Mouse (Mus musculus): ENCODE results near the gene Ywhab.

Gene Ywhab

DNA sequence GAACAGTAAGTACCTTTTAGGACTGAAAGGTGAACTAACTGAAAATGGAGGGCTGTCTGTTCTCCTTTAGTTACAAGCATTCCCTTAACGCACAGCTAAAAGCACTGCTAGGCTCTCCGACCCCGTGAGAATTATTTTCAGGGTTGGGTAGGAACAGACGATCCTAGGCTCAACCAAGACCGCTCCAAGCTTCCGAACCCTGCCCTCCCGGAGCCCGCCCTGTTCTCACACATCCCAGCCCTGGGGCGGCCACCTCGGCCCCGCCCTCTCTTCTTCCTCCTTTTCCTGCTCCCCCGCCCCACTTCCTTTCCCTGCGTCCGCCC is at the start of gene Ywhab:
Gene Ywhab, plus strand, starts transcription at position 307 of the 323 bp plus-strand sequence.
- DNase-seq: no peak

GRCm38 (mm10) chr2:163946221-163946620 is 48.5 kb upstream of the Ywhab start:
- no peak for DNase-seq

DNA sequence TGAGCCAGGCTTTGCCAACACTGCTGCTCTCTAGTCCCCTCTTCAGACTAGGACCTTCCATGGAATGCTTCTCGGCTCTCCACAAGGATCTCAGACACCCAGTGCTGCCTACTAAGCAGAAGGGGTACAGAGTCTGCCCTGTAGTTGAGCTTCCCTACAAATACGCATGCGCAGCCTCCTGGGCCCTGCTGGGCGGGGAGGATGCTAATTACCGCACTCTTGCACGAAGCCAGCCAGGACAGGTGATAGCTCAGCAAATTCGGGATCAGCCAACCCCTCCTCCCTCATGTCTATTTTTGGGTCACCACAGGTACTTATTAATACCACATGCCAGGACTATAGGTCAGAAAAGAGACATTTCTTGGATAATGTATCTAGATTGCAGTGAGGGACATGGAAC is 46.8 kb upstream of the Ywhab start:
- DNase-seq: peak; percentile 83

DNA sequence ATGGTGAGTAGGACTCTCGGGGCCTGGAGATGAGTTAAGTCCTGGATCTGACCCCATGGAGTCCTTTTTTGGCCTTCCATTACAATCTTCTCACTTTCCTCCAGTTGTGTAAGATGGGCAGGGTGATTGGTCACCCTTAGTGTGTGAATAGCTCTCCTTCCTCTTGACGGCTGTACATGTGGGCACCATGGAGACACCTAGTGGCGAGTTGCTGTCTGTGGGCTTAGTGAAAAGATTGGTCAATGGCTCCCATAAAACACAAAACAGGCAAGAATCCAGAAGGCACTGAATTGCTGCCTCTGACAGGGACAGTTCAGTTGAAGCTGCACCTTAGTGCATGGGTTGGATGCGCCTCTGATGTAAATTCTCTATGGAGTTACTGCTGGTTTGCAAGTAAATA is 43.0 kb upstream of the Ywhab start:
- peak; percentile 91 for DNase-seq

DNA sequence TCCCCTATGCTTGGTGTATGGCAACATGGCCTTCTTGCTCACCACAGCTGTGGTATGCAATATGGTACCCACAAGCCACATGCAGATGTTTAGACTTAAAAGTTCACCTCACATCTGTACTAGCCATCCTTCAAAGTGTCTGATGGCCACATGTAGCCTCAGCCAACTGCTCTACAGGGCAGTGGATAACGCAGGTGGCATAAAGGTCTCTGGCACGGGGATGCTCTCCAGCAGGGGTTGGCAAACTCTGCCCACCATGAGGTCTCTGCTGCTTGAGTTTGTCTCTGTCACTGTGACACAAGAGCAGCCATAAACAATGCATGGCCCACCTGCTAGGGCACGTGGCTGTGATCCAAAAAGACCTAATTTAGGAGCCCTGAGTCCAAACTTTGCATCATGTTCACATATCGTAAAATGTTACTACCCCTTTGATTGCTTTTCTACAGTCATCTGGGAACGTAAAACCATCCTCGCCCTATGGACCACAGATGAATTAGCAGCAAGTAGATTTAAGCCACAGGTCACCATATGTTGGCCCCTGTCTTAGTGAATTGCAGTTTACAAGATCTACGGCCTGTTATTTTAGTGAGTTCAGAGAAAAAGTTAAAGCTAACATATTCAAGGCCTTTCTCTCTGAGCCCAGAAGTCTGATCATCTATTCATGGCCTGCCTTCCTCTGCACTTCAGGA is 41.0 kb upstream of the Ywhab start:
- DNase-seq: no peak

DNA sequence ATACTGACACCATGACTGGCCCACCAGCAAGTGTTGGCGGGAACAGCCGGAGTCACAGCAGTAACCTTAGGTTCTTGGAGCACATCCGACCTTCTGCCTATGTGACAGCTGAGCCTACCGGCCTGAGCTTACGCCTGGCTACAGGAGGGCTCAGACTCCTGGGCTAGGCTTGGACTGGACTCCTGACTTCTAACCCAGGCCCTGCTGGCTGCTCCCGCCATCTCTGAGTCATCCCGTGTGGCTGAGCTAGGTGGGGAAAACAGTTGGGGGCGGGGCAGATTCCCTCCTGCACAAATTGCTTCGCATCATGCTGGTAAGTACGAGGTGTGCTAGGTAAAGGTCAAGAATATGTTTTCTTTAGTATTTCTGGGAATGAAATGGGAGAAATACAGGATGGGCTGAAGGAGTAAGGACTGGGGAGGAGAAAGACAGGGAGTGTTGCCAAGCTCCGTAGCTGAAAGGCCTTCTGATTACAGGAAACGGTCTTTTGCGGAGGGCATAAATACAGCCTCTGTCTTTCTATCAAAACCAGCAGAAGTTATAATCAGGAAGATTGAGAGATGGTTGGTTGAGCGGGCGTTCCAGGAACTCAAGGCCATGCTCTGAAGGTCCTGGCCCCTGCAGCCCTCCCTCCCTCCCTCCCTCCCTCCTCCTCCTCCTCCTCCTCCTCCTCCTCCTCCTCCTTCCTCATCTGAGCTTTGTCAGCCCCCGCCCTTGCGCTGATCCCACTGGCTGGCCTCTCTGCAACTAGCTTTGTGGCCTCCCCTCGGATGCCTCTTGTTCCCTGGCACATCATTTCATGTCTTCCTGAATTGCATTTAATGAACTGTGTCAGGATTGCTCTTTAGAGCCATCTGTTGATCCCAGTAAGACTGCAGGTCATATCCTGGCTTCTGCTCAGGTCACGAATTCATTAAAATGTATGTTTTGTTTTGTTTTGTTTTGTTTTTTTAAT is 29.9 kb upstream of the Ywhab start:
- peak; percentile 96 for DNase-seq

DNA sequence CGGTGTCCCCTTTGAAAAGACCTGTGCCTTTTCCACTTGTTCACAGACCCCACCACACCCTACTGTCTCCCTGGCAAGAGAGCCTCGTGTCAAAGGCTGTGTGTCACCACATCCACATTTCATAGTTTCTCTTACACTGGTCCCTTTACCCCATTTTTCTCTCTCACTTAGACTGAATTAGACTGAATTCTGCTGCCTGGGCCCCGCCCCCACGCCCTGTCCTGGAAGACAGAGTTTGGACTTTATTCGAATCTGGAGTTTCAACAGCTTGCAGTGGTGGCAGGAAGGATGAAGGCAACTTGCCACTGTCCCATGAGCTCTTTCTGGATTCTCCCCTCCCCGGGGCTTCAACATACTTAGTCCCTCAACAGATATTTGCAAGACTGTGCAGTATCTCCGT is 29.1 kb upstream of the Ywhab start:
- DNase-seq: no peak

DNA sequence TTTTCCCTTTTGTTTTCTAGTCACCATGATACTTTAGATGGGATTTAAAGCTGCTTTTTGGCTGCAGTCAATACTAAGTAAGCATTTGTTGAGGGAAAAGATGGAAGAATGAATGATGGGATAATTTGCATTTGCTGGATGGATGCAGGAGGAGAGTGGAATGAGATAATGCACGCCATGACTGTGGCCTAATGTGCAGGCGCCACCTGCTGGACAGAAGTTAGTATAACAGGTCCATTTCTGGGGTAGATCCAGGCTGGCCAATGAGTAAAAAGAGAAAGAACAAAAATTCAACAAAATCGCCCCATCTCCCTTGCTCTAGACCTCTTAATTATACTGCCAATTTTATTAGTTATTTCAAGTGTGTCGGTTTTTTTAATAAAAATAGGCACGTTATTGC is 26.2 kb upstream of the Ywhab start:
- peak; percentile 88 for DNase-seq

GRCm38 (mm10) chr2:163970326-163970725 is 24.4 kb upstream of the Ywhab start:
- no peak for DNase-seq

- no peak for DNase-seq
These were observed 20.7 kb upstream of the Ywhab start for GRCm38 (mm10) chr2:163974056-163974455.

- DNase-seq: no peak
These were observed 18.3 kb upstream of the Ywhab start for GRCm38 (mm10) chr2:163976448-163976847.

DNA sequence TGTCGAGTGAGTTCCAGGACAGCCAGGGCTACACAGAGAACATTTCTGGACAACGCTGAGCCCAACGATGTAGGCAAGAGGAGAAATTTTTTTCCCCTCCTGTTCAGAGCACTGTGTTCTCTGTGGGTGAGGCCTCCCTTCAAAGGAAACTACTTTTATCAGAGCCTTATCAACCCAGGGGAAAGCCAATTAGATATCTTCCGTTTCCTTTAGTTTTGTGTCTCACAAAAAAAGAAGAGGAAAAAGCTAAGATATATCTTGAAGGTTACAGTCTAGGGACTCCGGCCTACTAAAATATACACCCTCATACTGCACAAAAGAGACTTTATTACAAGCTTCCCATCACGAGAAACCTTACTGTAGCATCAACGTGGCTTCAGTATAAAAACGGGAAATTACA is 7.5 kb upstream of the Ywhab start:
- no peak for DNase-seq

DNA sequence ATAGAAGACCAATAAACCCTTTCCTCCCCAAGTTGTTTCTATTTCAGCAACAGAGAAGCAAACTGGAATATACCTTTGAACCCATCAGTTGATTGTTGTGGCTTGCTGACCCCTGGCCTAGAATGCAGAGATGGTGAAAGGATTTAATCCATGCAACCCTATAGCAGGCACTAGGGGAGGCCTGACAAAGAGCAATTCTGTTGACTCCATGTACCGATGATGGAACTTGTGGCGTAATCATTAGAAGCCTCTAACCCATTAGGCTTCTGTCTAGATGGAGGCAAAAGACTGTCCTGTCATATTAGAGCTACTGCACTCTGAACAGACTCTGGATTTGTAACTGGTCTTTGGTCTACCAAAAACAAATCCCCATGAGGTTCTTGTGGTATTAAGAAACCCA is 1.9 kb upstream of the Ywhab start:
- no peak for DNase-seq

GRCm38 (mm10) chr2:163994977-163995862 is 460 bp downstream of the Ywhab start:
- DNase-seq: peak; percentile 94

DNA sequence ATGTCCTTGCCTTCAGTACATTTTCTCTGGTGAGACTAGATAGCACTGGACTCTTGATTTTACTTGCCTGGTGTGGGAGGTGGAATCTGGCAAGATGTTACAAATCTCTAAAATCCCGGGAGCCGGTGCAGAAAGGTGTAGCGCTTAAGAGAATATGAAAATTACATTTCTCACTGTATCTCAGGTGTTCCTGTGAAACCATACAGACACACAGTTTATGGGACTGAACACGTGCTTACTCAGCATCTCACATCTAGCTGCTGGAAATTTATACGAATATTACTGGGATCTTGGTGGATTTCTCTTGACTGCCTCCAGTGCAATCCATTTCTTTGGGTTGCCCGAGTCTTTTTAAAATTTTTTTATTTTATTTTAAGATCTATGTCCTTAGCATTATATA is 1.5 kb downstream of the Ywhab start:
- no peak for DNase-seq

DNA sequence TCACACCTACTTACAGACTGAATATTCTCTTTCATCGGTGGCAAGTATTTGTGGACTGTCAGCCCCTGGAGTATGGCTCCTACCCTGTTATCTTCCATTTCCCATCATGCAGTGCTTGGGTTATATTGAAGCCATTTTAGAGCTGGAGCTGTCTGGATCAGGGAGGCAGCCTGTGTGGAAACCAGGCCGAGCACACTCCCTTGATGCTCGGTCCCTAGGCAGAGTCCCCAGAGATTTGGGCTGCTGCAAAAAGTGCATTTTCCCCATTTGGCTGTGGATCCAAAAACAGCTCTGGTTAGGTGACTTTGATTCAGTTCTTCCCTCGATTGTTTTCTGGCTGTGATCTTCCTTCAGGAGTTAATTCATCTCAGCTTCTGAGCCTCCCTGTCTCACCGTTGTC is 2.1 kb downstream of the Ywhab start:
- no peak for DNase-seq

DNA sequence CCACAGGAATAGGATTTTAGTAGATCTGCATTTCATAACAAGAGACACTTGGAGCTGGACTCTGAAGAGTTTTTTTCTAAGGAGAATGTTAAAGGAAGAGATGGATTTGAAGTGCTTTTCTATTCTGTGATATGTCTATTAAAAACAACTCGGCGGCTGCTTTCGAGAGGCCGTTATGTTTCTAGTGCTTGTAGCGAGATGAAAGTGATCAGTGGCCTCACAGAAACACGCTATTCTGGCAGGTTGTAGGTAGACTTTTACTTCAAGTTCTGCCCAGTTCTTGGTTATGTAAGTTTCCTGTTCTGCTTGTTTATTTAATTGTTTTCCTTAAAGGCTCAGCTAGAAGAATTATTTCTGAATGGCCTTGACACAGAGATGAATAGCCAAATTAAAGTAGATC is 4.2 kb downstream of the Ywhab start:
- DNase-seq: no peak

DNA sequence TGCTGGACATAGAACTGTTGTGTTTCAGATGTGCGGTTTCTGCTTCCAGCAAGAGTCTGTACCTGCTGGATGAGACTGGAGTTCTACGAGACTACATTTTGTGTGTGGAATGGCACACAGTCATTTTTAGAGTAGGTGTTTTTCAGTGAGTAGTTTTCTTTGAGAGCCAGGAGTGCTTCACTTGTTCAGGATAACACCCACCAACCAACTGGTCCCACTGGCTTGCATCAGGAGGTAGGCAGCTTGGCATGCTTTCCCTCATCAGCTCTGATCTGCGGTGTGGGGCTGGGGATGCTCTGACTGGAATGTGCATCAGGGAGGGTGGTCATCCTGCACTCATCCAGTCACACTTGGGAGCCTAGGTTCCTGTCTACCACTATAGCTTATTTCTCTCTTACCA is 7.9 kb downstream of the Ywhab start:
- no peak for DNase-seq

GRCm38 (mm10) chr2:164004503-164004902 is 9.7 kb downstream of the Ywhab start:
- DNase-seq: no peak

DNA sequence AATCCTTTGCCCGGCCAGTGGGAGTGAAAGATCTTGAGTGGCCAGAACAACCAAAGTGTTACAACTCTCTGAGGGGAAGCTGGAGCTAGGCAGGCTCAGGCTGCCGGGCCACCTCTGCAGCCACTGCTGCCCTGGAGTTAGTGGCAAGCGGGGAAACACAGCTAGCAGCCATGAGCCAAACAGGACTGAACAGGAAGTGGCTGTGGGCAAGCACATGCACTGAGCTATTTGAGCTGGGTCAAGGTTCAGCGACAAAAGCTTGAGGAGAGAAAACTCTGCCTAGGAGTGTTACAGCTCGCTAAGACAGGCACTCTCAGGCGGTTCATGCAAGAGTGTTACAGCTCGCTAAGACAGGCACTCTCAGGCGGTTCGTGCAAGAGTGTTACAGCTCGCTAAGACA is 12.2 kb downstream of the Ywhab start:
- no peak for DNase-seq

DNA sequence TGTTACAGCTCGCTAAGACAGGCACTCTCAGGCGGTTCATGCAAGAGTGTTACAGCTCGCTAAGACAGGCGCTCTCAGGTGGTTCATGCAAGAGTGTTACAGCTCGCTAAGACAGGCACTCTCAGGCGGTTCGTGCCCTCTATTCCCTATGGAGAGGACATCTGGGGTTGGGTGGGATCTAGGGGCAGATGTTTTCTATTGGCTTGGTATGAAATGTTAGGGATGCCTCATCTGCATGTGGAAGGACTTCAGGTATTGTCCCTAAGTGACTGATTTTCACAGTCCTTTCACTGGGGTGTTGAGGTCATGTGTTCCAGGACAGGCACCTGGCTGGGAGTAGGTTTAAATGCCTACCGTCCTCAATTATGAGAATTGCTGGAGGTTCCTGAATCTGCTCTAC is 12.8 kb downstream of the Ywhab start:
- DNase-seq: no peak

GRCm38 (mm10) chr2:164007987-164008545 is 13.3 kb downstream of the Ywhab start:
- DNase-seq: no peak

GRCm38 (mm10) chr2:164009227-164009626 is 14.5 kb downstream of the Ywhab start:
- no peak for DNase-seq

Measured in cerebellum, adult 9-10 months (tissue).